Mouse (Mus musculus) adrenal gland, postnatal 0 days (tissue): Measurements from ENCODE around the gene Commd8. TPM values are rescaled to one million over a fixed set of nuclear protein-coding genes. Genes with fewer than 3 reads are reported as not detected.

Experiments used
- polyA plus RNA-seq: library from polyadenylated mRNA; unstranded; fragments of >200 nt; fragmentation: Nextera tagmentation; extraction: Ambion mirVana; gene quantifications from 2 replicates; pipeline ENCODE4 v1.2.1, GENCODE M21; 2015

Commd8 gene
- 147 and 161 TPM in 2 replicates for polyA plus RNA-seq

DNA sequence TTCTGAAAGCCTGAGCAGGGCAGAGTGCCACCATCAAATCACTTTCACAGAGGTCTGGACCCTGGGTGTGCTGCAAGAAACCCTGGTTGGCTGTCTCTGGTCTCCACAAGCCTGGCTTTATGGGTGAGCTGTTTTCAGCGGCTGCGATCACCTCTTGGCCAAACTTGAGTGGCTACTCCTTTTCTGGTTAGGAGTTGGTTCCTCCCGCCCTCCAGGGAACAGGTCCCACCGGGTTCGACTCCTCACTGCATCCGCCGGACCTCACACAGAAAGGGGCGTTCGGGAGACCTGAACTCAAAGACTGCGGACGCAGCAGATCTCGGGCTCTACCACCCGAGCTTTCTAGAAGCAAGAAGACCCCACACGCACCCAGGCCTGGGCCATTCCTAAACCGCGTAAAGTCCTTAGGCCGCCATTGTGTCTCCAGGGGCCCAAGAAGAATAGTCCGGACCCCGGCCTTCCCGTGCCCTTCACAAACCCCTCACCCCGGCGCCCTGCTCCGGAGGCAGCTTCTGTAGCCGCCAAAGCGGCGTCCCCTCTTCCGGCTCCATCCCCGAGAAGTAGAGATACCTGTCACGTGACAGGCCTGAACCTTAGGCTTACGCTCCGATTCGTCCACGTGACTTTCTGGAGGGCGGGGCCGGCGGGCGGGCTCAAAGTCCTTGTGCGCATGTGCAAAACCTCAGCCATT, at the start of gene Commd8:
Gene Commd8 (minus strand): TSS at position 596 of the 691 bp plus-strand sequence.

